Mouse (Mus musculus) stomach, postnatal 0 days (tissue): ENCODE results near the gene Nup160.
A peak's percentile ranks its signal among the peaks of the same experiment; 100 is the strongest.

Source experiments
- CTCF ChIP-seq: IDR thresholded peaks from 2 replicates; pipeline ENCODE4 v1.5.1; 2016; ENCODE audit warnings: antibody characterized with exemption, low read depth, mild to moderate bottlenecking, moderate library complexity
- EP300 ChIP-seq: optimal IDR thresholded peaks from 2 replicates; pipeline ENCODE3; 2016; ENCODE audit warnings: antibody characterized with exemption

GRCm38 (mm10) chr2:90745053-90745678, 68.2 kb downstream of the Nup160 start, which contains the start of gene Fnbp4:
- TF ChIP-seq EP300 (no peak), CTCF (peak; percentile 48)
